Mouse (Mus musculus) ES-Bruce4 (cell line): Measurements from ENCODE around the gene Lpar4.

ENCODE experiments used
- CTCF ChIP-seq: IDR thresholded peaks from one replicate; pipeline ENCODE4 v1.8.1; 2011; ENCODE audit warnings: low read depth, low read length
- EP300 ChIP-seq: IDR thresholded peaks from 2 replicates; pipeline ENCODE4 v1.6.1; 2011; ENCODE audit warnings: low read depth, low read length; ENCODE audit not compliant: insufficient read depth

- TF ChIP-seq CTCF (no peak), EP300 (no peak)
Observed at GRCm38 (mm10) chrX:106897707-106898275, 22.6 kb upstream of the Lpar4 start.
